Mouse (Mus musculus): ENCODE measurements around the gene Yae1d1.

DNA sequence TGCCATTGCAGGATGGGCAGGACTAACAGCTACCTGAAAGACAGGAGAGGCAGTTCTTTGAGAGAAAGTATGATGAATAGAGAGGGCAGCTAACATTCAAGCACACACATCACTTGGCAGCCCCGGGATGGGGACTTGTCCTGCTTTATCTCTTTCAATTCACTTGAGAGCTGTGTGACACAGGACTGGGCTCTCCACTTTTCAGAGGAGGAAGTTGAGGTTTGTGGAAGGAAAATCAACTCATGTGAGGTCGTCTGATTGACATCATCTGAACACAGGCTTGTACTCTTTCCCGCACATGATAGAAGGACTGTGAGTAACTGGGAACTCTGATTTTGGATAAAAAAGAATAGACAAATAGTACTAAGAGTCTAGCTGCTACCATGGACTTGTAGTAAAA lies 23.5 kb upstream of the Yae1d1 start:
- TF ChIP-seq CTCF (IDR thresholded peaks at IDR 0.05; ENCODE audit: low read depth, low read length), result no peak
- no peak for TF ChIP-seq POLR2A (IDR thresholded peaks at IDR 0.05; ENCODE audit: insufficient read depth, low read length)

All from ES-Bruce4 (cell line).